Mouse (Mus musculus) bone marrow, adult 2 months (tissue): ENCODE data around the gene Folr2. TPM values are rescaled to one million over a fixed set of nuclear protein-coding genes. Genes with fewer than 3 reads are reported as not detected.

Source experiments
- H3K27ac ChIP-seq: fragments of 200-500 bp; 2 replicates; pipeline ENCODE4 v1.5.1; 2012; ENCODE audit warnings: low read depth, mild to moderate bottlenecking, control low read depth, inconsistent platforms, low read length; ENCODE audit not compliant: control insufficient read depth, poor library complexity, insufficient read depth
- H3K4me1 ChIP-seq: fragments of 200-500 bp; 2 replicates; pipeline ENCODE4 v1.6.1; 2011; ENCODE audit warnings: low read length; ENCODE audit not compliant: control insufficient read depth, insufficient read depth
- H3K4me3 ChIP-seq: fragments of 200-500 bp; replicated peaks from 2 replicates; pipeline ENCODE3; 2011; ENCODE audit warnings: mild to moderate bottlenecking, low read depth, low read length, control low read depth; ENCODE audit not compliant: control insufficient read depth
- CTCF ChIP-seq: fragments of 200-500 bp; IDR thresholded peaks from 2 replicates; pipeline ENCODE4 v1.5.1; 2011; ENCODE audit warnings: low read length, control low read depth; ENCODE audit not compliant: control insufficient read depth, insufficient read depth
- POLR2A ChIP-seq: fragments of 200-500 bp; IDR thresholded peaks from 2 replicates; pipeline ENCODE4 v1.6.1; 2011; ENCODE audit warnings: low read depth, mild to moderate bottlenecking, control low read depth, low read length, borderline replicate concordance; ENCODE audit not compliant: control insufficient read depth
- whole genome bisulfite sequencing: fragments of 180-500 bp; shearing (Covaris S2); methylation state at CpG from one replicate; pipeline ENCODE4 v1.1.7; 2018; 5-methylcytosine and 5-hydroxymethylcytosine counted together
- polyA plus RNA-seq: library from polyadenylated mRNA; stranded (reverse); fragments of >200 nt; gene quantifications from 2 replicates; pipeline ENCODE4 v1.2.4, GENCODE M21; 2011; ENCODE audit warnings: low replicate concordance; ENCODE audit not compliant: missing spikeins, insufficient read depth, insufficient read length

Folr2 gene
- polyA plus RNA-seq, 1 experiment: 3.3 TPM

DNA sequence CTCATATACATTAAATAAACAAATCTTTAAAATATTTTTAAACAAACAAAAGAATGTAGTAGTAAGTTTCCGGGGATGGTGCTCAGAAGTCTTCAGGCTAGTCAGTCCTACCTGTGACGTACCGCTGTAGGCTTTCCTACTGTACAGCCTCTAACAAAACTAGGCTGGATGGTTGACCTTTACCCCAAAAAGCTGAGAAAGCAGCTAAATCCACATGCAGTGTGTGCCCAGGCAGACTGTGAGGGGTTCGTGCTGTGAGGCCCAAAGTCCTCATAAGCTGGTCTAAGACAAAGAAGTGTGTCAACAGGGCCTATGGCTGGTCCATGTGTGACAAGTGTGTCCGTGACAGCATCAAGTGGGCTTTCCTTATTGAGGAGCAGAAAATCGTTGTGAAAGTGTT is 4.1 kb downstream of the Folr2 start:
- TF ChIP-seq POLR2A (no peak), CTCF (no peak)
- Histone ChIP-seq H3K27ac (no peak overlapping the region), H3K4me1 (peaks cover 2% of the 10 kb centered on the region), H3K4me3 (no peak overlapping the region)
- WGBS: 79% methylated on average over 6 of the region's 6 CpGs

DNA sequence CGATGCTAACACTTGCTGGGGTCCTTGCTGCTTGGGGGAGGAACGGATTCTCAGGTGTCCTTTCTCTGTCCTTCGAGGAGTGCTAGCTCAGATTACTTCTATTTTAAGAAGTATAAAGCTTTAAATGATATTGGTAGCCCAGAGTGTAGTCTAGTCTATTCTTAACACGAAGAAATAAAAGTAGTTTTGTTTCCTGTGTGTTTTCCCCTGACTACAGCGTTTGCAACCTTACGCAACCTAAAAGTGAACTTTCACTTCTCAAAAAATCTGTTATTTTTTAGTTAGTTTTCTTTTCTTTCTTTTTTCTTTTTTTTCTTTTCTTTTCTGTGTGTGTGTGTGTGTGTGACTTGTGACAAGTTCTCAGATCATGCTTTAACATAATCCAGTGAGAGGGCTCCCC is 5.3 kb downstream of the Folr2 start:
- 33% methylated on average over 6 of the region's 6 CpGs for WGBS
- H3K4me1 ChIP-seq: peaks cover 2% of the 10 kb centered on the region
- no peak overlapping the region for H3K27ac ChIP-seq

DNA sequence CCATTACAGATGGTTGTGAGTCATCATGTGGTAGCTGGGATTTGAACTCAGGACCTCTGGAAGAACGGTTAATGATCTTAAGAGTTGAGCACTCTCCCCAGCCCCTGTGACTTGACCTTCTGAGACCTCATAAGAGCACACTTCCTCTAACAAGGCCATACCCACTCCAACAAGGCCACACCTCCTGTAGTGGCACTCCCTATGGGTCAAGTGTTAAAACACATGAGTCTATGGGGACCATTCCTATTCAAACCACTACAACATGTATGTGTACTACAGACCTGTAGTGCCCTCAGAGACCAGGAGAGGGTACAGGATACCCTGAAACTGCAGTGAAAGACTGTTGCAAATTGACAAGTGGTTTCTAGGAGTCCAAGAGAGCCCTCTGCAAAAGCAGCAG is 9.1 kb downstream of the Folr2 start:
- TF ChIP-seq POLR2A: no peak
- TF ChIP-seq CTCF: no peak
- Histone ChIP-seq H3K4me3 (no peak overlapping the region), H3K27ac (no peak overlapping the region), H3K4me1 (peaks cover 2% of the 10 kb centered on the region)
- WGBS: 85% methylated on average over 1 of the region's 1 CpGs

More for the DNA sequence above, 5.3 kb downstream of the Folr2 start:
- no peak overlapping the region for H3K4me3 ChIP-seq
- TF ChIP-seq CTCF: no peak
- TF ChIP-seq POLR2A: no peak

DNA sequence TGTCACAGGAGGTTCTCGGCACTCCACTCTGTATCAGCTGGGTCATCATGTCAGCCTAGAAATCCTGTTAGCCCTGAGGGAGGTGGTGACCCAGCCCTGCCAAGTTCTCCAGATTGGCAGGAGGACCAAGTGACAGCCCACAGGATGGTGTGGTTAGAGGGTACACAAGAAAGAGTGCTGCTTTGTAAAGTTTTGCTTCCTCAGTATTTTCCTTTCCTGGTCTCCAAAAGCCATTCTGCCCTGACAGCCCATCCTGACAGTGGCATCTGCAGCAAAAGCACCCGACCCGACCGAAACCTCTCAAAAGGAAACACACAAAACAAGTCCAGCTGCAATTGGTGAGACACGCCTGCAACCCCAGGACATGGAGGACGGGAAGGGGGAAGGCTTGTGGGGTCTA is 12.8 kb downstream of the Folr2 start:
- WGBS: 65% methylated on average over 6 of the region's 6 CpGs
- no peak overlapping the region for H3K4me3 ChIP-seq
- TF ChIP-seq CTCF: no peak
- TF ChIP-seq POLR2A: no peak
- H3K4me1 ChIP-seq: peaks cover 2% of the 10 kb centered on the region
- H3K27ac ChIP-seq: no peak overlapping the region

DNA sequence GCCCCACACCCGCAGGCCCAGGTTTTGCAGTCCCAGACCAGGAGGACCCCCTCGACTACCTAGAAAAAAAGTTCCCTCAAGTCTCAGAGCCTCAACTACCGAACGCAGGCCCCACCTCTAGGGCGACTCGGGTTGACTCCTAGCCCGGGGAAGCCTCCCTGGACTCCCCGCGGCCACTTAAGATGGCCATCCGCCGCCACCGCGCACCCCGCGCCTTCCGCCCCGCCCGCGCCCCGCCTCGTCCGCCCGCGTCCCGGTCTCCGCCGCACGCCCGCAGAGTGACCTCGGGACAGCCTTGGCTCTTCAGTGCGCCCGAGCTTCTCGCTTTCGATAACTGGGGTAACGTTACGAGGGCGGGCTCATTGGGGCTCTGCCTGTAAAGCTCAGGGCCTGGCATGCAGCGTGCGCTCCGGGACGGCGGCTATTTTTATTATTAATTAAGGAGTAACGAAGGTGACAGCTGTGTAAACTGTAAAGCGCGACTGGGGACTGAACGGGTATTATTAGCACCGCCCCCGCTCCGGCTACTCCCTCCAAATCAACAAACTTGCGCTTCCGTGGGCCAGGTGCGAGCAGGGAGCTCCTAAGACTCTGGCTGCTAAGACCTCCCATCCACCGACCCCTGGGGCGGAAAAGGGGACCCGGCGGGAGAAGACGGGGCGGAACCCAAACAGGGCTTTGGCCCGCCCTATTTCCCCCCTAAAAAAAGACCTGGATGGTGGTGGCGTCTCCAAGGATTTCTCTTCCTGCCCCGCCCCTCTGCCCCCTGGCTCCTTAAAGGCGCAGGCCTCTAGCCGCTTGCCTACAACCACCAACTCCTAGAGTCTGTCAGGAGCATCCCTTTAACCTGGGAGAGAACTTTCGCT is 19.2 kb downstream of the Folr2 start, which contains the start of gene Inppl1:
Gene Inppl1 (minus strand): TSS at position 624 of the 866 bp plus-strand sequence.
- 4% methylated on average over 62 of the region's 64 CpGs for whole genome bisulfite sequencing
- no peaks in the 10 kb centered on the region for H3K4me1 ChIP-seq
- H3K4me3 ChIP-seq: peak within 1 kb of the TSS; percentile 61
- TF ChIP-seq POLR2A (no peak), CTCF (no peak)
- 0 out of 2 replicates have a peak within 1 kb of the TSS, but pooled peaks have one; percentile 14 for H3K27ac ChIP-seq

DNA sequence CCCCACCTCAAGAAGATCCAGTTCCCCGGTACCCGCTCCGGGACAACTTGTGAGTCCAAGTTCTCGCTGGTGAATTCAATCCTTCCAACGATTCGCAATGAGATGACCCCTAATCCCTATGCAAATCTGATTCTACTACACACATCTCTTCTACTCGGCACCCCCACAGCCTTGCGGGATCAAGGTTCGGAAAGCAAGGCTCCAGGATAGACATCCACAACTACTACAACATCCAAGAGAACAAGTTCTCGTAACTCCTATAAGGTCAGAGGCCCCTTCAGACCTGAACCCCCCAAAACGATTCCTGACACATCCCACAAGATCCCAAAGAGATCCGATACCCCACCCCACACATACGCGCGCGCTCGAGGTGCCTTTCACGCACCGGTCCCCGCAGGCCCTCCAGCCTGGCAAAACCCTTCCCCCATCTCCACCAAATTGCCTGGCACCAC is 19.8 kb downstream of the Folr2 start:
- 2% methylated on average over 20 of the region's 20 CpGs for WGBS
- no peak overlapping the region; the same call in 1 of the 2 replicates for H3K27ac ChIP-seq
- H3K4me1 ChIP-seq: no peaks in the 10 kb centered on the region
- no peak for TF ChIP-seq POLR2A
- TF ChIP-seq CTCF: no peak
- peak overlapping the region; percentile 61 for H3K4me3 ChIP-seq

DNA sequence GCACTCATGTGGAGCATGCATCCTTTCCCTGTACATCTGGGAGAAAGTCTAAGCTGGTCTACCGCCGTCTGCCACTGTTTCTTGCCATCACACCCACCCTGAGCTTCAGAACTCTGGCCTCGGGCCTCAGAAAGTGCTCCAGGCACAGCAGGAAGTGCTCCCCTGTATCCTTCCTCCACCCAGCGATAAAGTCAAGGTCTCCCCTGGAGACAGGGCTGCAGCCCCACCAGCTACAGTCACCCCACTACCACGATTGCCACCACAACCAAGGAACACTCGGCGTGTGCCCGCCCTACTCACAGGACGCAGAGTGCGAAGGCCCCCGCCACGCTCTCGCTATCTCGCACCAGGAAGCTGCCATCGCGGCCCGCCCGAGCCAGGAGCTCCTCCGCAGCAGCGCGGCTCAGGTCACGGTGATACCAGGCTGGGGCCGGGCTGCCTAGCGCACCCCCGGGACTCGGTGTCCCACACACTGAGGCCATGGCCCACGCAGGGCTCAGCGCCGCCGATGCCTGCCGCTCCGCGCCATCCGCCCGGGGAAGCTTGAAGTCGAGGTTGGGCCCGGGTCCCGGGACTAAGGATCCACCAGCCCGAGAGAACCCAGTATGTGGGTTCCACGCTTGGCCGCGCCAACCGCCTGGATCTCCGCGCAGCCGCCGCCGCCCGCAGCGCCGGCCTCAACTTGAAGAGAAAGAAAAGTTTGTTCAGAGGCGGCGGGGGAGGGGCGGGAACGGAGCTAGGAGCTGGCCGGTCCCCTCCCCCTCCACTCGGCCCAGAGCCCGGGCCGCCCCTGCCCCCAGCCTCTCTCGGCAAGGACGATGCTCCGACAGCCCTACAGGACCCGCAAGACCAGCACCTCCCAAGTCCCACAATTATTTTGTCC is 20.5 kb downstream of the Folr2 start:
- Histone ChIP-seq H3K4me3 (peak overlapping the region; percentile 73), H3K27ac (peak overlapping the region; percentile 0; the same call in 1 of the 2 replicates), H3K4me1 (no peaks in the 10 kb centered on the region)
- TF ChIP-seq POLR2A (no peak), CTCF (no peak)
- WGBS: under 1% methylated on average over 63 of the region's 63 CpGs

DNA sequence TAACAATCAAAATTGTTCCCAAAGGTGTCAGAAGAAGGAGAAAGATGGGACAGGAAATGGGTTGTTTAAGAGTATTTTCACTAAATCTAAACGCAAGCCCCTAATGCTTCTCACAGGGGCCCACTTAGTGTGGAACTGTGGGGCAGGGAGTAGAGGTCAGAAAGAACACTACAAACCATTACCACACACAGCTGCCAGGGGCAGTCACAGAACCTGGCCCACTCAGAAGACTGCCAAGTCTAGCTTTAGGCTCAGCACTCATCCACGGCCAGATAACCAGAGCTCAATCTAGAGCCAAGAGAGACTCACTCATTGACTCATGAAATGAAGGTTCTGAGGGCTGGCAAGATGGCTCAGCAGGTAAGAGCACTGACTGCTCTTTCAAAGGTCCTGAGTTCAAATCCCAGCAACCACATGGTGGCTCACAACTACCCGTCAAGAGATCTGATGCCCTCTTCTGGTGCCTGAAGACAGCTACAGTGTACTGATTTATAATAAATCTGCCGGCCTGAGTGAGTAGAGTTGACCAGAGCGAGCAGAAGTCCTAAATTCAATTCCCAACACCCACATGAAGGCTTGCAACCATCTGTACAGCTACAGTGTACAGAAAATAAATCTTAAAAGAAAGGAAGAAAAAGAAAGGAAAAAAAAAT is 21.4 kb downstream of the Folr2 start:
- 56% methylated on average over 5 of the region's 5 CpGs for WGBS
- Histone ChIP-seq H3K4me1 (no peaks in the 10 kb centered on the region), H3K27ac (no peak overlapping the region), H3K4me3 (no peak overlapping the region)
- TF ChIP-seq POLR2A (no peak), CTCF (no peak)
